Mouse (Mus musculus) limb, embryonic 12.5 days (tissue): ENCODE data around the gene Pkp4. TPM values are rescaled to one million over a fixed set of nuclear protein-coding genes. Genes with fewer than 3 reads are reported as not detected.
A peak's percentile ranks its signal among the peaks of the same experiment; 100 is the strongest.

Experiments used
- ATAC-seq: fragments of 200-750 bp; cut with Nextera tagmentation; 2 replicates; pipeline ENCODE4 v1.8.0; 2017; ENCODE audit warnings: low read depth, moderate TSS enrichment; ENCODE audit not compliant: insufficient number of reproducible peaks, insufficient read depth, low FRiP score, low TSS enrichment
- H3K27ac ChIP-seq: fragments of 300-500 bp; sonication (generic); 2 replicates; pipeline ENCODE4 v1.5.1; 2016; ENCODE audit warnings: mild to moderate bottlenecking, moderate library complexity
- H3K27me3 ChIP-seq: fragments of 300-500 bp; sonication (generic); 2 replicates; pipeline ENCODE4 v1.6.1; 2016; ENCODE audit warnings: mild to moderate bottlenecking, moderate library complexity
- H3K36me3 ChIP-seq: fragments of 300-500 bp; sonication (generic); 2 replicates; pipeline ENCODE4 v1.6.1; 2016; ENCODE audit warnings: mild to moderate bottlenecking, moderate library complexity
- H3K4me1 ChIP-seq: fragments of 300-500 bp; sonication (generic); replicated peaks from 2 replicates; pipeline ENCODE4 v1.6.1; 2016
- H3K4me2 ChIP-seq: fragments of 300-500 bp; sonication (generic); 2 replicates; pipeline ENCODE4 v1.6.1; 2016; ENCODE audit warnings: mild to moderate bottlenecking, moderate library complexity
- H3K4me3 ChIP-seq: fragments of 300-500 bp; sonication (generic); replicated peaks from 2 replicates; pipeline ENCODE4 v1.5.1; 2016; ENCODE audit warnings: mild to moderate bottlenecking
- H3K9ac ChIP-seq: fragments of 300-500 bp; sonication (generic); replicated peaks from 2 replicates; pipeline ENCODE4 v1.6.1; 2016; ENCODE audit warnings: mild to moderate bottlenecking, moderate library complexity
- H3K9me3 ChIP-seq: fragments of 300-500 bp; sonication (generic); 2 replicates; pipeline ENCODE4 v1.6.1; 2016; ENCODE audit warnings: mild to moderate bottlenecking, moderate library complexity
- WGBS: fragments of 180-500 bp; shearing (Covaris S2); methylation state at CpG from one replicate; pipeline ENCODE4 v1.1.7; 2016; 5-methylcytosine and 5-hydroxymethylcytosine counted together
- polyA plus RNA-seq: library from polyadenylated mRNA; unstranded; fragments of >200 nt; fragmentation: Nextera tagmentation; extraction: Ambion mirVana; gene quantifications from 2 replicates; pipeline ENCODE4 v1.2.1, GENCODE M21; 2016

The Pkp4 gene
- polyA plus RNA-seq, 1 experiment from 2014 or later, result 18.7 TPM

DNA sequence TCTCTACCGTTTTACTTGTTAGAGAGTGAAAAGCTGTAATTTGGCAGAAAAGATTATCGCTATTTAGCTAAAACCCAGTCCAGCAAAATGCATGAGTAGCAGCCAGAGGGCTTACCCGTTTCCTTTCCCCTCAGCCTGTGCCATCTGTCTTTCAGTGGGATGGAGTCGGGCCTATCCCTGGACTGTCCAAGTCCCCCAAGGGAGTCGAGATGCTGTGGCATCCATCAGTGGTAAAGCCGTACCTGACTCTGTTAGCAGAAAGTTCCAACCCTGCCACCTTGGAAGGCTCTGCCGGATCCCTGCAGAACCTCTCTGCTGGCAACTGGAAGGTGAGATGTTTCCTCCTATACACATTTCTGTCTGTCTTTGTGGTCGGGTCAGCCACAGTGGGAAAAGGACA lies 178.3 kb downstream of the Pkp4 start:
- H3K27ac ChIP-seq, result peak overlapping the region; percentile 12; the same call in 1 of the 2 replicates
- no peaks in the 10 kb centered on the region for H3K9me3 ChIP-seq
- whole genome bisulfite sequencing, result 87% methylated on average over 8 of the region's 8 CpGs
- no peak overlapping the region for H3K4me3 ChIP-seq
- peaks cover 3% of the 10 kb centered on the region; the same call in 1 of the 2 replicates for H3K4me1 ChIP-seq
- H3K4me2 ChIP-seq, result no peak overlapping the region
- no peak overlapping the region for H3K9ac ChIP-seq
- no peaks in the 10 kb centered on the region for H3K27me3 ChIP-seq
- H3K36me3 ChIP-seq, result peaks cover 57% of the 10 kb centered on the region
- ATAC-seq, result no peak

GRCm38 (mm10) chr2:59339776-59340539 lies 179.3 kb downstream of the Pkp4 start:
- WGBS, result 87% methylated on average over 5 of the region's 5 CpGs
- no peak overlapping the region for H3K4me3 ChIP-seq
- no peak for ATAC-seq
- peaks cover 64% of the 10 kb centered on the region for H3K36me3 ChIP-seq
- H3K4me1 ChIP-seq, result peaks cover 3% of the 10 kb centered on the region; the same call in 1 of the 2 replicates
- no peak overlapping the region for H3K9ac ChIP-seq
- H3K9me3 ChIP-seq, result no peaks in the 10 kb centered on the region
- no peak overlapping the region for H3K27ac ChIP-seq
- no peak overlapping the region for H3K4me2 ChIP-seq
- no peaks in the 10 kb centered on the region for H3K27me3 ChIP-seq

DNA sequence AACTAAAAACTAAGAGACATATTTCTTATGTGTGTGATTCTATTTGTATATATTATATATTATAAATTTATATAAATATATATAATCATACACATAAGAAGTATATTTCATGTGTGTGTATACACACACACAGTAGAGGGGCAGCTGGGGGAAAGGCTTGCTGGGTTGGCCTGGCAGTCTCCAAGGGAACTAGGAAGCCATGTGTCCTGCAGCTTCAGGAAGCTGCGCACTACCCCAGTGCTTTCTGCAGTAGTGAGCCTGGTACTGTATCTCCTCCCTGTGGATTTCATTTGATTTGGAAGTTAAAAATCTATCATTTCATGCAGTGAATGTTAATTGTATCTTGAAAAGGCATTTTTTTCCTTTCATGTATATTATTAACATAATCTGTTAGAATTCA lies 180.2 kb downstream of the Pkp4 start:
- no peak overlapping the region for H3K27ac ChIP-seq
- no peaks in the 10 kb centered on the region for H3K9me3 ChIP-seq
- H3K27me3 ChIP-seq, result no peaks in the 10 kb centered on the region
- peaks cover 3% of the 10 kb centered on the region; the same call in 1 of the 2 replicates for H3K4me1 ChIP-seq
- peaks cover 73% of the 10 kb centered on the region for H3K36me3 ChIP-seq
- no peak overlapping the region for H3K4me2 ChIP-seq
- H3K4me3 ChIP-seq, result no peak overlapping the region
- 100% methylated on average over 1 of the region's 1 CpGs for WGBS
- H3K9ac ChIP-seq, result no peak overlapping the region
- no peak for ATAC-seq

DNA sequence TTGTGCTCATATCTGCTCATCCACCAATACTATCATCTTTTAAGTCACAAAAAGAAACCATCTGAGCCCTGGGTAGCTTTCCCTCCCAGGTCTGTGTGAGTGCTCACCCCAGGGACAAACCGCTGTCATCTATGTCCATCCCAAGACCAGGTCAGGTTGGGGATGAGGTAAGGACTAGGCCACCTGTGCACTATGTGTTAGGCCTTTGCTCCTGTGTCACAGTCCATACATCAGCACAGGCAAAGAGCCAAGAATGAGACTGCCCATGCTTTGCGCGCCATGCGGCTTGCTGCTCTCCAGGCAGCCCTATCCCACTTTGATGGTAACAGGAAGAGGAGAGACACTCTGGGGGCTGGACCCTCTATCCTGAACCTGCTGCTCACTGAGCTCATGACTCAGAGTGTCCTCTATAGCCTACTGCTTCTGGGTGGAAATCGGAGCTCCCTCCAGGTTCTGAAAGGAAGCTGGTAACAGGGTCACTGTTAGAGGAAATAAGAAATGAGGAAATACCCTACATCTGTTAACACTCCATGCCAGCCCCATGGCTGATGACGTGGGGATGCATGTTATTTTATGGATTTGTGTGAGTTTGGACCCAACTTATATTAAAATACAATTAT lies 182.1 kb downstream of the Pkp4 start:
- peaks cover 71% of the 10 kb centered on the region for H3K36me3 ChIP-seq
- no peaks in the 10 kb centered on the region for H3K27me3 ChIP-seq
- no peak overlapping the region for H3K27ac ChIP-seq
- no peak overlapping the region for H3K4me2 ChIP-seq
- H3K4me1 ChIP-seq, result peaks cover 3% of the 10 kb centered on the region; the same call in 1 of the 2 replicates
- ATAC-seq, result no peak
- H3K9ac ChIP-seq, result no peak overlapping the region
- 92% methylated on average over 6 of the region's 6 CpGs for WGBS
- H3K9me3 ChIP-seq, result no peaks in the 10 kb centered on the region
- no peak overlapping the region for H3K4me3 ChIP-seq

DNA sequence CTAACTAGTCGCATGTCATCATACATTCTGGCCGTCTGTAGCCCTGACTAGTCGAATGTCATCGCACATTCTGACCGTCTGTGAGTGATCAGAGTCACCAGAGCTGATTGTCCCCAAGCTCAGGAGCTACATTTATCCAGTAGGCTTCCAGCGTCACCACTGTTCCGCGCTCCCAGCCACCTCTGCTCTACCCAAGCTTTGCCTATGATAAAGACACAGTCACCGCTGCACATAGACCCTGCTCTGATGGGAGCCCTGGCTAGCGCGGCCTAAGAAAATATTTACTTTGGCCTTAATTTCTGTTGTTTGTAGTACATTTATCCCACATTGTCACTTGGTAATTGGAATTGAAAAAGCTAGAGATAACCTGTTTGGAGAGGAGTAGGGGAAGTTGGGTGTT lies 183.2 kb downstream of the Pkp4 start:
- H3K9me3 ChIP-seq, result no peaks in the 10 kb centered on the region
- 96% methylated on average over 11 of the region's 11 CpGs for WGBS
- H3K4me1 ChIP-seq, result no peaks in the 10 kb centered on the region
- no peak for ATAC-seq
- peaks cover 74% of the 10 kb centered on the region for H3K36me3 ChIP-seq
- no peak overlapping the region for H3K27ac ChIP-seq
- no peak overlapping the region for H3K4me3 ChIP-seq
- no peak overlapping the region for H3K9ac ChIP-seq
- H3K27me3 ChIP-seq, result no peaks in the 10 kb centered on the region
- no peak overlapping the region for H3K4me2 ChIP-seq

DNA sequence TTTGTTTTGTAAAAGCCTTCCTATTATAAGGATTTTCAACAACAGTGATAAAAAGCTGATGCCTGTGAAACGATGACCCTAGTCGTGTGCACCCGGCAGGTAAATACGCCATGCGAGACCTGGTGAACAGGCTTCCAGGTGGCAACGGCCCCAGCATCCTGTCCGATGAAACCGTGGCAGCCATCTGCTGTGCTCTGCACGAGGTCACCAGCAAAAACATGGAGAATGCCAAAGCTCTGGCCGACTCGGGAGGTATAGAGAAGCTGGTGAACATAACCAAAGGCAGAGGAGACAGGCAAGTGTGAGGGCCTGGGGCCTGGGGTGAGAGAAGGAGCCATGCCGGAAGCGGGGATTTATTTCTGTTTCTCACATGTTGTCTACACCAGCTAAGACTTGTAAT lies 184.0 kb downstream of the Pkp4 start:
- Histone ChIP-seq H3K27ac (no peak overlapping the region), H3K36me3 (peaks cover 71% of the 10 kb centered on the region)
- no peak for ATAC-seq

DNA sequence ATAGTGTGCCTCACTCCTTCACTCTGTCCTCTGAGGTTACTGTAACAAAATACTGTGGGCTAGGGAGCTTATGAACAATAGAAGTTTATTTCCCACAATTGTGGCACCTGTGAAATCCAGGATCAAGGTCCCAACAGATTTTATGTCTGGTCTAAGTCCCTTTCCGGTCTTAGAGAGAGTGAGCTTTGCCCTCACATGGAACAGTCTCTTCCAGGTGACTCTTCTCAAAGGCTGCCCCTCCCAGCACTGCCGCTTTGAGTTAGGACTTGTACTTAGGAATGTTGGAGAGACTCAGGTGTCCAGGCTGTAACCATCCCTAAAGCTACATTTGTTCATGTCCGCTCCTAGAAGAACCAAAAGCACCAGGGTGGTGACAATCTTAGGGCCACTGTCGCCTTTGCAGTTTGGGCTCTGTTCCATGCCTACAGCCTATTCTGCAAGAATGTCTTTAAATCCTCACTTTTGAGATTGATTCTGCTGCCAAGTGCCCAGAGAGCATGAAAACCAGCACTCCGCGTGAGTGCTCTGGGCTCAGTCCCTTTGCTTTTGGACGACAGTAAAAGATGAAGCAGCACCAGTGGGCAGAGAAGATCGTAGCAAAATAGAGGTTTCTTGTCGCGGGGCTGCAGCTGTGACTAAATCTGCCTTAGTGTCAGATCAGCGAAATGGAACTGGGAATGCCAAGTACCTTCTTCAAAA lies 184.6 kb downstream of the Pkp4 start:
- H3K4me2 ChIP-seq, result no peak overlapping the region
- H3K4me3 ChIP-seq, result no peak overlapping the region
- 94% methylated on average over 11 of the region's 11 CpGs for WGBS
- H3K36me3 ChIP-seq, result peaks cover 66% of the 10 kb centered on the region
- H3K27me3 ChIP-seq, result no peaks in the 10 kb centered on the region
- H3K9ac ChIP-seq, result no peak overlapping the region
- H3K4me1 ChIP-seq, result peaks cover 11% of the 10 kb centered on the region
- no peak overlapping the region for H3K27ac ChIP-seq
- no peak for ATAC-seq
- no peaks in the 10 kb centered on the region for H3K9me3 ChIP-seq

More for the DNA sequence above, 184.0 kb downstream of the Pkp4 start:
- no peak overlapping the region for H3K4me3 ChIP-seq
- H3K4me1 ChIP-seq, result peaks cover 6% of the 10 kb centered on the region; the same call in 1 of the 2 replicates
- H3K4me2 ChIP-seq, result no peak overlapping the region
- H3K9me3 ChIP-seq, result no peaks in the 10 kb centered on the region
- no peaks in the 10 kb centered on the region for H3K27me3 ChIP-seq
- WGBS, result 92% methylated on average over 13 of the region's 13 CpGs
- no peak overlapping the region for H3K9ac ChIP-seq

DNA sequence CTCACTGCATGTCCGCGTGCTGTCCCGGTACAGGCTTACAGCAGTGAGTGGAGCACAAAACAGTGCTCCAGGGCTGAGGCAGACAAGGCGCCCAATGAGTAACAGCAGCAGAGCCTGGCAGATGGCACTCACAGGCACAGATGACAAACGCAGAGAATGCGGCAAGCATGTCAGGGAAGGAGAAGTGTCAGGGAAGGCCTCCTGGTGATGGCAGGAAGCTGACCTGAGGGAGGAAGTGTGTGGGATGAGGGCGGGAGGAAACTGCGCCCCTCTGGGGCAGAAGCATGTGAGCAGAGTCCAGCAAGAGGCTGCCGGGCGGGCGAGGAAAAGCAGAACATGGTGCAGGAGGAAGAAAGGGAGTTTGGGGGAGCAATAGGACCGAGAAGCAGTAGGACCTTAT lies 185.8 kb downstream of the Pkp4 start:
- ATAC-seq, result no peak
- H3K9ac ChIP-seq, result 0 out of 2 replicates have a peak overlapping the region, but pooled peaks have one; percentile 5
- H3K4me1 ChIP-seq, result peaks cover 12% of the 10 kb centered on the region
- no peaks in the 10 kb centered on the region for H3K9me3 ChIP-seq
- peaks cover 66% of the 10 kb centered on the region for H3K36me3 ChIP-seq
- WGBS, result 83% methylated on average over 12 of the region's 12 CpGs
- no peak overlapping the region for H3K4me2 ChIP-seq
- no peak overlapping the region; the same call in 1 of the 2 replicates for H3K27ac ChIP-seq
- H3K27me3 ChIP-seq, result no peaks in the 10 kb centered on the region
- no peak overlapping the region for H3K4me3 ChIP-seq

- Histone ChIP-seq H3K9me3 (no peaks in the 10 kb centered on the region), H3K4me2 (no peak overlapping the region), H3K4me1 (peaks cover 15% of the 10 kb centered on the region), H3K36me3 (peaks cover 59% of the 10 kb centered on the region), H3K27me3 (no peaks in the 10 kb centered on the region), H3K27ac (no peak overlapping the region), H3K4me3 (no peak overlapping the region), H3K9ac (no peak overlapping the region)
- ATAC-seq, result no peak
- 87% methylated on average over 8 of the region's 8 CpGs for WGBS
These were observed 187.9 kb downstream of the Pkp4 start for GRCm38 (mm10) chr2:59348585-59348984.

- Histone ChIP-seq H3K27ac (peak overlapping the region; percentile 45; the same call in 1 of the 2 replicates), H3K27me3 (no peaks in the 10 kb centered on the region), H3K4me3 (no peak overlapping the region), H3K36me3 (peaks cover 55% of the 10 kb centered on the region), H3K4me2 (no peak overlapping the region), H3K9ac (no peak overlapping the region), H3K4me1 (peaks cover 20% of the 10 kb centered on the region), H3K9me3 (no peaks in the 10 kb centered on the region)
- no peak for ATAC-seq
- WGBS, result 48% methylated on average over 3 of the region's 3 CpGs
These were observed 189.4 kb downstream of the Pkp4 start for GRCm38 (mm10) chr2:59350094-59350493.
